Mouse (Mus musculus) layer of hippocampus, adult 9-10 months (tissue): ENCODE measurements around the gene Mpp3.

Source experiments
- DNase-seq: peaks from one replicate; pipeline ENCODE4 v3.0.0; 2022; ENCODE audit warnings: low spot score

Gene Mpp3

DNA sequence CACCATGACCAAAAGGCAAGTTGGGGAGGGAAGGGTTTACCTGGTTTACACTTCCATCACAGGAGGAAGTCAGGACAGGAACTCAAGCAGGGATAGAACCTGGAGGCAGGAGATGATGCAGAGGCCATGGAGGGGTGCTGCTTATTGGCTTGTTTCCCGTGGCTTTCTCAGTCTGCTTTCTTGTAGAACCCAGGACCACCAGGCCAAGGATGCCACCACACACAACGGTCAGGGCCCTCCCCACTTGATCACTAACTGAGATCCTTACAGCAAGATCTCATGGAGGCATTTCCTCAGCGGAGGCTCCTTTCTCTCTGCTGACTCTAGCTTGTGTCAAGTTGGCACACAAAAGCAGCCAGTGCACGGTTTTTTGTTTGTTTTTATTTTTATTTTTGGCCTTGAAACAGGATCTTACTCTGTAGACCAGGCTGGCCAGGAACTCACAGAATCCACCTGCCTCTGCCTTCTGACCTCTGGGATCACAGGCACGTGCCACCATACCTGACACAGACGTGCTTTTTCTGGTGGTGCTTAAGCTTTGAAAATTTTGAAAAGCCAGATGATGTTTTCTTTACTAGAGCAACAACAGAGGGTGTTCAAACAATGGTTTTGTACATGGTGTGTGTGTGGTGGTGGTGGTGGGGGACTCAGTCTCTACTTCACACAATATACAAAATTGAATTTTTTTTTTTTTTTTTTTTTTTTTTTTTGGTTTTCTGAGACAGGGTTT lies at the start of gene Mpp3:
Mpp3 (minus strand) TSS at position 375 of the 730 bp plus-strand sequence.
- DNase-seq = no peak

DNA sequence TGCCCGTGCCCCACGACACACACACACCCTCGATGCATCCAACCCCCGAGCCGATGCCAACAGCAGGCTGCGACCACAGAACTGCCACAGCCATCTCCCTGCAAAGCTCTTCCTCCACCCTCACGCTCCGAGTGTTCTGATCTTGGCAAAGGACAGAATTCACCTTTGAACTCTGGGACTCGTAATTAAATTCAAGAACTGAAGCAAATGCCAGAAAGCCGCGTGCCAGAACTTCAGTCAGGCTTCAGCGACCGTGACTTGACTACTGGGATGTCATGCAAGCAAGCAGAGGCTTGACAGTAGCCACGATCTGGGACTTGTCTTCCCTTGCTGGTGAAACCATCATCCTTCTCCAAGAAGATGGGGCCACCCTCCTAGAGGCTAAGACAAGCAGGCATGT lies 45.5 kb upstream of the Mpp3 start:
- DNase-seq = no peak

DNA sequence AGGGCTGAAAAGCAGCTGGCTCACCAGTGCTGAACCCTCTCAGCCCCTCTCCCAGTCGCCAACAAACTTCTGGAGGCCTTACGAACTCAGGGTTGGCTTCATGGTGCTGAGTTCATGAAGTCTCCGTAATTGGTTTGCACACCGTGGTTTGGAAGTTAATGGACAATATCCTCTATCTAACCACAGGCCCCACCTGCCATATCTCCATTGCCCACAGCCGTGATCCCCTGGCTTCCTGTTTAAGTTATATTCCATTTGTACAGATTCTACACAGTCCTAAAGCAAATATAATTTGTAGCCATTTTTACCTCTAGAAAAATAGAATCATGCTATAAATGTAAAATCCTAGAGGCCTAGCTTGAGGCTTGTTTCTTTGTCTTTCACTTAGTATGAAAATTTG lies 44.5 kb upstream of the Mpp3 start:
- DNase-seq = no peak

DNA sequence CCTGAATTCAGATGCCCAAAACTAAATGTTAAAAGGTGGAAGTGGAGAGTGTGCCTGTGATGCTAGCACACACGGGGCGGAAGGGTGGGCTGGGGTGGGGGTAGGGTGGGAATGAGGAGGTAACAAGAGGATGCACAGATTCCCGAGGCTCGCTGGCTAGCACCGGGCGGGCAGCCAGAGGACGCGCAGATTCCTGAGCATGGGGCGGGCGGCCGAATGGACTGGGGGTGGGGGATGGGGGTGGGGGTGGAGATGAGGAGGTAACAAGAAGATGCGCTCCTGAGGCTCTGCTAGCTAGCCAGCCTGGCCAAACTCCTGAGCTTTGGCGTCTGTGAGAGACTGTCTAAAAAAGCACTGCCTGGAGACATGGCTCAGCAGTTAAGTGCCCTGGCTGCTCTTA lies 42.2 kb upstream of the Mpp3 start:
- no peak for DNase-seq

DNA sequence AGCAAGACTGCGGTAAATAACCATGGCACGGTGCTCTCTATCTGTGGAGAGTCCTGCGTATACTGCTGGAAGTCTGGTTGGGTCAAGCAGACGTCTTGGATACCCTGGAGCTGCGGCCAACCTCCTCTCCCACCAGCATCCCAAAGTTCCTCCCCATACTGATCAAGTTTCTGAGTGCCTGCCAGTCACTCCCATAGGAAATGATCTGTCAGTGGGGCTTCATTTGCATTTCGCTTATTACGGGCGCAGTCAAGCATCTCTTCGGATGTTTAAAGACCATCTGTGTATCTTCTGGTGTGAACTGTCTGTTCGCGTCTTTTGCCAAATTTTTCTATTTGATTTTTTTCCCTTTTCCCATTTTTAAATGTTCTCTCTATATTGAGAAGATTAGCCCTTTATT lies 41.4 kb upstream of the Mpp3 start:
- DNase-seq = no peak

DNA sequence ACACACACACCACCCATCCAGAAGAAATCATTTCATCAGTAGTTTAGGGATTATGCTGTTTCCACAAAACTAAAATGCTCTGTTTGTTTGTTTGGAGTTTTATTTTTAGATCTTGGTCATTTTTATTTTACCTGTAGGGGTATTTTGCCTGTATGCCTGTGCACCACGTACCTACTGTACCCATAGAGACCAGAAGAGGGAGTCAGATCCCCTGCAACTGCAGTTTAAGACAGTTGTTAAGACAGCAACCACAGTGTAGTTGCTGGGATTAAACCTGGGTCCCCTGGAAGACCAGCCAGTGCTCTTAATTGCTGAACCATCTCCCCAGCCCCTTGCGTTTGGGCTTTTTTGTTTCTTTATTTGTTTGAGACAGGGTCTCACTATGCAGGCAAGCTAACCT lies 40.7 kb upstream of the Mpp3 start:
- DNase-seq = no peak

DNA sequence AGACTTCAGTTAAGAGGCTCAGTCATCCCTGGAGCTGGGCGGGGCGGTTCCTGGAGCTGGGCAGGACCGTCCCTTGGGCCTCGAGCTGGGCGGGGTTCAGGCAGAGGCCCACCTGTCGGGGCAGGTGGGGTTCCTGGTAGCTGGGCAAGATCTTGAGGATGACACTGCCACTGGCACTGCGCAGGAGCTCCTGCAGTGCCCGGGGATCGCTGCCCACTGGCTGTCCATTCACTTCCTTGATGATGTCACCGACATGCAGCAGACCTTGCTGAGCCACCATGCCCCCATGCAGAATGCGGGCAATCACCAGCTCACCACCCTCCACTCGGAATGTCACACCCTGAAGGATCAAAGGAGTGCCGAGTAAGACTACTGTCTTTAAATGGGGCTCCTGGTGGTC lies 34.8 kb upstream of the Mpp3 start:
- DNase-seq = no peak

DNA sequence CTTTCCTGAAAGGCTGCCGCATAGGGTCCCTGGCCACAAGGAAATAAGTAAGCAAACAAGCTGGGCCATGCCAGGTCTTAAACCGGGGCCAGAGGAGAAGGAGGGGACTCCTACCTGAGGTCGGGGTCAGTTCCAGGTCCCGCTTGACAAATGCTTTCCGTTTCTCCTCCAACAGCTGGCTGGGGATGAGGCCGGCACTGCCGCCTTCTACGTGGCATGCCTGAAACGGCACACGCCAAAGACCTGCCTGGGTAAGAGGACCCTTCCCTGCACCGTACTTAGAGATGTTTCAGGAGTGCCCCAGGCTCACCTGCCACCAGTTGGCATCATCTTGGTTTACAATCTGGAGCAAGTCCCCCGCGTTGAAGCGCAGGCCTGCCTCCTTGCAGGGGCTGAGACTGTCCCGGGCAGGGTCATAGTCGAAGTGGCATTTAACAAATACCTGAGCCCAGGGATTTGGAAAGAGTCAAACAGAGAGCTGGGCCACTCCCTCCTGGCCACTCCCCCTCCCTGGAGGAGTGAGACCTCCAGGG lies 33.7 kb upstream of the Mpp3 start:
- DNase-seq = no peak

DNA sequence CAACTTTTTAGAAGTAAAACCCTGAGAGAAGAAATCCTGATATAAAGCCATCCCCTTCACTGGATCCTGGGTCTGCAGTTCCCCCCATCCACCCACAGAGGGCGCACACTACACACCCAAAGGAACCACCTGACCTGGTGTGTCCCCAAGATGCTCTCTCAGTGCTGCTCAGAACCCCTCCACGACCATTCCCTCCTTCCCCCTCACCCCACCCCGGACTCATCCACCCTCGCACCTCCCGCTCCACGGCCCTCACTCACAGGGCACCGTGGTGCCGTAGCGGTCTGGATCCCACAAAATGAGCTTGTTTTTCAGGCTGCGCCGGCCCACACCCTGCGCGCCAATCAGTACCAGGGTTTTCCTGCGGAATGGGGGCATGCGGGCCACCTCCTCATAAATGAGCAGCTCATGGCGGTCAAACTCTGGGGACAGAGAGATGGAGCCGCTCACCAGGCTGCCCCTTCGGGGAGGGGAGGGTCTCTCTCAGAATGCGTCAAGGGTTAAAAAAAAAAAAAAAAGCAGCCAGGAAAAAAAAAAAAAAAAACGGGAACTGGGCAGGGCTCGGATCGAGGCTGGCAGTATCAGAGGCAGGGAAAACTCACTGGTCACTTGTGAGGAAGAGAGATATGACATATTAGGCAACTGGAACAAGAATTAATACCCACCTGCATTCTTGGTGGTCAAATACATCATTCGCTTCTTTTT lies 33.1 kb upstream of the Mpp3 start:
- DNase-seq = peak; percentile 79

DNA sequence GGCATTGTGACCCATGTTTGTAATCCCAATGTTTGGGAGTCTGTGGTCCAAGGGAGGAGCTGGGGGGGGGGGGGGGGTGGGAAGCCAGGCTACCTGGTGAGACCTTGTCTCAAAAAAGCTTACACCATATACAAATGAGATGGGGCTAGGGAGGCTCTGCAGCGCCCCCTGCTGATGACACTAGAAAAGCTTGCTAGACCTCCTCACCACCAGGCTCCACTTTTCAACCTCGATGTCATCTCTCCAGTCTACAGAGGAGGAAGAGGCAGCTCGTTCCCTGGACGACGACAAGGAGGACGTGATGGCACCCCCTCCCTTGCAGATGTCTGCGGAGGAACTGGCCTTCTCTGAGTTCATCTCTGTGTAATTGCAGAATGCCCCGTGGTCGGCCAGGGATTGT lies 25.6 kb upstream of the Mpp3 start:
- DNase-seq = no peak

DNA sequence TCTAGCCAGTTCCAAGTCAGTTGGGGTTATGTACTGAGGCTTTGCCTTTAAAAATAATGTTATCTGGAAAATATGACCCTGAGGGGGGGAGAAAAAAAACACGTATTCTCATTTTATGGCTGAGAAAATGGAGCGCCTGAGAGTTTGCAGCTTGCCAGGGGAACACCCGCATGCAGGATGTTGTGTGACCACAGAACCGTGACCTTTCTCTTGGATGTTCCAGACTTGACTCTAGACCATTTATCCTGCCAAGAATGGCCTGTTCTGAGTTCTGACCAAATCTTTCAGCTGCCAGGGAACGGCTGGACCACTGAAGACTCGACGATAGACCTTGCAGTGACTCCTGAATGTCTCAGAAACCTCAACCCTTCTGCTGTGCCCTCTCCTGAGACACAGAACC lies 24.9 kb upstream of the Mpp3 start:
- DNase-seq = no peak

DNA sequence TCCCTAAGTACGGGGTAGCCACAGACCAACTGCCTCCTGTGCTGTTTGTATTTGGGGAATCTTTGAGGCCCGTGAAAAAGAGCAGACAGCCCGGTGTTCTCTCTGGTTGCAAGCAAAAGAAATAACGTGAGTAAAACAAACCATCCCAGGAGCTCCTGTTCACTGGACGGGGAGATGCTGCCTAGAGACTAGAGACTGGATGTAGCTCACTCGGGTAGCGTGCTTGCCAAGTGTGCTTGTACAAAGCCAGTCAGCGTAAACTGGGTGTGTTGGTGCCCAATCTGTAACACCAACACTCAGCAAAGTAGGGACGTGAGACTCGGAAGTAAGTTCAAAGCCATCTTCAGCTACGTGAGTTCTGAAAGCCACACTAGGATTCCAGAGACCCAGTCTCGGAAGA lies 24.4 kb upstream of the Mpp3 start:
- DNase-seq = no peak

DNA sequence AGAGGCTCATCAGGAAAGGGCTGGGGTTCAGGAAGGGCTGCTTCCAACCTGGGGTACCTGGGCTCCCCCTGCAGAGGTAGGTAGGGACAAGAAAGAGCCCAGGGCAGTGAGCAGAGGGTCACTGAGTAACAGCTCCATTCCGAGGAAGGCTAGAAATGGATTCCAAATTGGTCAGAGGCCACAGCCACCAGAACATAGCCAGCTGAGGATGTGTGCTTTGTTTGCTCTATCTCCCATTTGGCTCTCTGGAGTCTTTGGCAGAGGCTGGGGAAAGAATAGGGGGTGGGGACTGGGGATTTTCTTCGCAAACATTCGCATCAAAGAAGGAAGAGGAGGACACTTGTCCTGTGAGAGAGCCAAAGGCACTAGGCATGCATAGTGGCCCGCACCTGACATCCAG lies 23.7 kb upstream of the Mpp3 start:
- no peak for DNase-seq

DNA sequence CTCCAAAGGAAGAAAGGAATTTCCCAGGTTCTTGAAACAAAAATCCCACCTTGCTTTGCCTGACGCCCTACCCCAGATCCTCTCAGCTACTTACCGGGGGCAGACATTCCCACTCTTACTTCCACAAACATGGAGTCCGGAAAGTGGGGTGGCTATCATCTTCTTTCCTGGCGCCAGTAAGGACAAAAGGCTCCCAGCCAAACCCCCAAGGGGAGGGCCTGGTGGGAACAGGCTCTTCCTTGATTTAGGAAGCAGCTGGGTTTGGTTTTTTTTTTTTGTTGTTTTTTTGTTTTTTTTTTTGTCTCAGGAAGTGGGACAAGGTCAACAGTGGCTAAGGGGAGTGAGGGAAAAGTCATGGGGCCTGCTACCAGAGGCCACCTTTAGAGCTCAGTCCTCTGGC lies 23.3 kb upstream of the Mpp3 start:
- no peak for DNase-seq

DNA sequence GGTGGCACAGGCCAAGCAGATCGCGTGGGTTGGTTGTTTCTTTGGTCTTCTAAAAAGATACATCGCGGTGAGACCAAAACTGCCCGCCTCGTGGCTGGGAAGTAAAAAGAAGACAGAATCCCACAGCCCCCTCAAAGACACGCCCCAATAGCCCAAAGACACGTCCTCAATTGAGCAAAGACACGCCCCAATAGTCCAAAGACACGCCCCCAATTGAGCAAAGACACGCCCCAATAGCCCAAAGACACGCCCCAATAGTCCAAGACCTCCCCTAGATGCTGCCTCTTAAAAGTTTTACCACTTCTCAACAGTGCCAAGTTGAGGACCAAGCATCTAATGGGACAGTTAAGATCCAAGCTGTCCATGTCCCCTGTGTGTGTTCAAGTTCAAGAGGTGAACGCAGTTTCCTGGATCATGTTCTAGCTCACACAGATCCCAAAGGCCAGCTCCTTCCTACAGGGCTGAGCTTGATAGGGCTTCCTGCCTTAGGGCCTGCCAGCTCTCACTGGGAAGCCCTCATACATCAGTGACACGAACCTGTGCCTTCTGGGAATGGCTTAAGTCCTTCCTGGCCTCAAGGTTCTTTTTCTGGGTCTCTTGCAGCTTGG lies 21.7 kb upstream of the Mpp3 start:
- DNase-seq = no peak

DNA sequence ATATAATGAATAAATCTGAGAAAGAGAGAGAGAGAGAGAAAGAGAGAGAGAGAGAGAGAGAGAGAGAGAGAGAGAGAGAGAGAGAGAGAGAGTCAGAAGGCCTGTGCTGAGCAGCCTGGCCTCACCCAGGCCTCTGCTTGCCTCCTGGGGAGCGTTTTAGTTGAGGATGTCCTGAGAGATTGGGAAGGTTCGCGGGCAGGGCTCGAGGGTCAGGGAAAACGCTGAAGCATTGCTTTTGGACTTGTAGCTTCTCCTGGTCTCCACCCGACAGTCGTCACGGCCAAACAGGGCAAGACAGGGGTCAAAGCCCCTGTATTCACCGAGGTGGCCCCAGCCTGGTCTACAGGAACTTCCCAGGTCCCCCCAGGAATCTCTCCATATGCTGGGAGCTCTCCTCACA lies 18.3 kb upstream of the Mpp3 start:
- no peak for DNase-seq

DNA sequence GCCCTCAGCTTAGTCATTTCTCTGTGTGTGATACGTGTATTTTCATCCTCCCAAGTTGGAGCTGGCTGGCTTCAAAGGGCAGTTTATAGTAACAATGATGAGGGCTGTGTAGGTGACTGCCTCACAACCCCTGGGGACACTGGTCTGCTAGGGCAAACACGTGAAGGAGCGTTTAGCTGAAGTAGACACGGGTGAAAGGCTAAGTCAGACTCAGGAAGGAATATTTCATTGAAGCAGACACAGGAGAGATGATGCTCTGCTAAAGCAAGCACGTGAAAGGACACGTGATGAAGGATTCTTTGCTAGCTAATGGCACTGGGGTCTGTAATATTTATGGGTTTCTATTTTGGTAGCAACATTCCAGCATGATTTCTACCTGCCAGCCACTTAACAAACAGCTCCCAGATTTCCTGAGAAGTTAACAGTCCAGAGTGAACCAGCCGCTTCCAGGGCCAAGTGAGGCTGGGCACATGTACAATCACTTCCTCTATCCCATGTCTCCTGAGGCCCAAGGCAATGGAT lies 16.5 kb upstream of the Mpp3 start:
- DNase-seq = no peak

DNA sequence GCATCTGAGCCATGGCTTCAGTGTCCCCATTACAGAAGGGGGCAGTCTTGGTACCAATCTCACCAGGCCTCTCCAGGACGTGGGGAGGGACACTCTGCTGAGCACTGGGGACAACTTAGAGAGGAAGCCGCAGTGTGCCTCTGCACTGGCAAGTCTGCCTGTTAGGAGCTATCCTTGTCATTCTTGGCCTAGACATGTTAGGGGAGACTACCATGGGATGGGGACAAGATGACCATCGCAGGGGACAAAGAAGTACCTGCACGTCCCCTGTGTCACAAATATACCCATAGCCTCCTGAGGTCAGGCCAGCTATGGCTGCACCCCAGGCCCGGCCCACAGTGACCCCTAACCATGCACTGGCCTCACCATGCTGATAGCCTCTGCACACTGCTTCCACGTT lies 15.1 kb upstream of the Mpp3 start:
- no peak for DNase-seq

DNA sequence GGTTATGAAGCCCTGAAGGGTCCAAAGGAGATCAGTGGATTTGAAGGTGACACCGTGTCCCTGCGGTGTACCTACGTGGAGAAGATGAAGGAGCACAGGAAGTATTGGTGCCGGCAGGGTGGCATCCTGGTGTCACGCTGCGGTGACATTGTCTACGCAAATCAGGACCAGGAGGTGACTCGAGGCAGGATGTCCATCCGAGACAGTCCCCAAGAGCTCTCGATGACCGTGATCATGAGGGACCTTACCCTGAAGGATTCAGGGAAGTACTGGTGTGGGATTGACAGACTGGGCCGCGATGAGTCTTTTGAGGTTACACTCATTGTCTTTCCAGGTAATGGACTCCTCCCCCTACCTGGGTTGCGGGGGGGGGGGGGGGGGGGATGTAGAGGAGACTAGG lies 14.7 kb upstream of the Mpp3 start:
- no peak for DNase-seq

DNA sequence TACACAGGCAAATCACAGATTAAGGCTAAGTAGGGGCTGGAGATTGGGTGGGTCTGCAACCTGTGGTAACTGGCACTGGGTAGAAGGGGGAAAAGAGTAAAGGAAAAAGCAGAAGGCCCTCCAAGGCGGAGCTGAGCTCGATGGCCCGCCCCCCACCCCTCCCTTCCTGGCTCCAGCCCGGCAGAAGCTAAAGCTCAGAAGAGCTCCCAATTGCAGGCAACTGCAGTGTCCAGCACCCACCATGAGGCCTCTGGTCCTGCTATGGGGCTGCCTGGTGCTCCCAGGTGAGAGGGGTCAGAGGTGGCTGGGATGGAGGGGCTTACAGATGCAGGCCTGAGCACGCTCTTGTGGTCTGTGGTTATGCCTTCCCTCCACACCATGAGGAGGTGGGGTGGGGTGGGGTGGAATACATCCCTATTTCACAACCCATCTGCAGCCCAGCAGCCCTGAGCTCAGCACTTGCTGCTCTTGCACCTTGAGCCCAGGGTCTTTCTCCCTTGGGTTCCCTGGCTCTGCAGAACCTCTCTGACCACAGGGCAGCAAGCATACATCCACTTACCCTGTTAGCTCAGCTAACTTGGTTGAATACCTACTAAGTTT lies 13.2 kb upstream of the Mpp3 start, which contains the start of gene Cd300lg:
Cd300lg (plus strand) TSS at position 160 of the 600 bp plus-strand sequence.
- DNase-seq = no peak

DNA sequence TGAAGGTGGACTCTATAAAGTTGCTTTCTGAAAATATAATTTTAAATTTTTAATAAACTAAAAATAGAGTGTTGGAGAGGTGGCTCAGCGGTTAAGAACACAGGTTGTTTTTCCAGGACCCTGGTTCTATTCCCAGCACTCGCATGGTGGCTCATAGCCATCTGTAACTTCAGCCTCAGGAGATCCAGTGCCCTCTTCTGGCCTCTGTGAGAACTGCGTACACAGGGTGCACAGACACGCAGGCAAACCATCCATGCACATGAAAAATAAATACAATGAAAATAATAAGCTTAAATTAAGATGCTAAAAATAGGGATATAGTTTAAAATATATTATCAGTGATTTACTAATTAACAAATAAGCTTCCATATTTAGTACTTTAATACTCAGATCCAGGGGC lies 12.4 kb upstream of the Mpp3 start:
- DNase-seq = no peak

DNA sequence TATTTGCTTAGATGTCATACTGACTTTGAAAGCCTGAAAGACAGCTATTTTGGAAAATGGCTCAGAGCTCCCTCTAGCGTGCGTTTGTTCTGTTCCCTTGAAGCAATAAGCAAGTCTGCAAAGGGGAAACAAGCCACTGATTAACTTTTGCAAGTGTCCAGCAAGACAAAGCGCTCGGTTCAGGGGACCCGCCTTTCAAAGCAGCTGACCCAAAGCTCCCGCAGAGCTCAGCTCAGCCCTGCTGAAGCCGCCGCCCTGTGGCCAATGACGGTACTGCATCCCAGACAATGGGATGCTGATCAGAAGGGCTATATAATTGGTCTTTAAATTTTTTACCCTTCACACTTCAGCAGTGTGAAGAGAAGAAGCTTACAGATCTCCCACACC lies 11.9 kb upstream of the Mpp3 start:
- peak; percentile 50 for DNase-seq
